Mouse (Mus musculus) lung, embryonic 14.5 days (tissue): ENCODE measurements around the gene Smarcb1. TPM values are rescaled to one million over a fixed set of nuclear protein-coding genes. Genes with fewer than 3 reads are reported as not detected.
A peak's percentile ranks its signal among the peaks of the same experiment; 100 is the strongest.

Experiments used
- ATAC-seq: fragments of 200-750 bp; cut with Nextera tagmentation; 2 replicates; pipeline ENCODE4 v1.8.0; 2017; ENCODE audit warnings: mild to moderate bottlenecking, moderate TSS enrichment, moderate library complexity; ENCODE audit not compliant: insufficient read depth
- DNase-seq: peaks from one replicate; pipeline ENCODE4 v3.0.0-alpha.2; 2015
- H3K27ac ChIP-seq: fragments of 300-500 bp; sonication (generic); 2 replicates; pipeline ENCODE4 v1.5.1; 2014; ENCODE audit warnings: low read depth, mild to moderate bottlenecking, moderate library complexity
- H3K27me3 ChIP-seq: fragments of 300-500 bp; sonication (generic); 2 replicates; pipeline ENCODE4 v1.6.1; 2014; ENCODE audit warnings: low read length, control low read depth; ENCODE audit not compliant: insufficient read depth
- H3K36me3 ChIP-seq: fragments of 300-500 bp; sonication (generic); 2 replicates; pipeline ENCODE4 v1.6.1; 2014; ENCODE audit warnings: control low read depth; ENCODE audit not compliant: insufficient read depth
- H3K4me1 ChIP-seq: fragments of 300-500 bp; sonication (generic); 2 replicates; pipeline ENCODE4 v1.6.1; 2014; ENCODE audit warnings: antibody characterized with exemption, control low read depth; ENCODE audit not compliant: insufficient read depth
- H3K4me2 ChIP-seq: fragments of 300-500 bp; sonication (generic); 2 replicates; pipeline ENCODE4 v1.6.1; 2014; ENCODE audit warnings: mild to moderate bottlenecking
- H3K4me3 ChIP-seq: fragments of 300-500 bp; sonication (generic); 2 replicates; pipeline ENCODE4 v1.5.1; 2014; ENCODE audit warnings: low read depth, low read length
- H3K9ac ChIP-seq: fragments of 300-500 bp; sonication (generic); 2 replicates; pipeline ENCODE4 v1.6.1; 2014
- H3K9me3 ChIP-seq: fragments of 300-500 bp; sonication (generic); 2 replicates; pipeline ENCODE4 v1.6.1; 2016; ENCODE audit warnings: low read depth, low read length, control low read depth
- CTCF ChIP-seq: IDR thresholded peaks from 2 replicates; pipeline ENCODE4 v1.5.1; 2016; ENCODE audit warnings: antibody characterized with exemption, low read depth
- WGBS: fragments of 180-500 bp; shearing (Covaris S2); extraction: QIAGEN DNeasy Blood & Tissue Kit; methylation state at CpG from one replicate; pipeline ENCODE4 v1.1.7; 2014; 5-methylcytosine and 5-hydroxymethylcytosine counted together
- polyA plus RNA-seq: library from polyadenylated mRNA; unstranded; fragments of >200 nt; fragmentation: Nextera tagmentation; extraction: Ambion mirVana; gene quantifications from 2 replicates; pipeline ENCODE4 v1.2.1, GENCODE M21; 2014

Gene Smarcb1
- polyA plus RNA-seq, 1 experiment from 2014 or later, result 219 TPM

GRCm38 (mm10) chr10:75932081-75932678 is 10.8 kb upstream of the Smarcb1 start:
- H3K9me3 ChIP-seq, result no peaks in the 10 kb centered on the region
- H3K4me3 ChIP-seq, result peak overlapping the region; percentile 64
- H3K36me3 ChIP-seq, result peaks cover 8% of the 10 kb centered on the region; the same call in 1 of the 2 replicates
- peak; percentile 77 for DNase-seq
- WGBS, result 2% methylated on average over 40 of the region's 44 CpGs
- H3K4me2 ChIP-seq, result peak overlapping the region; percentile 95
- TF ChIP-seq CTCF, result no peak
- peak; percentile 65 for ATAC-seq
- H3K27me3 ChIP-seq, result peaks cover 21% of the 10 kb centered on the region
- H3K27ac ChIP-seq, result peak overlapping the region; percentile 80
- peak overlapping the region; percentile 79 for H3K9ac ChIP-seq
- H3K4me1 ChIP-seq, result peaks cover 19% of the 10 kb centered on the region

GRCm38 (mm10) chr10:75931311-75931710 is 9.9 kb upstream of the Smarcb1 start:
- TF ChIP-seq CTCF, result no peak
- Histone ChIP-seq H3K9ac (peak overlapping the region; percentile 79), H3K4me3 (peak overlapping the region; percentile 64), H3K9me3 (no peaks in the 10 kb centered on the region), H3K36me3 (peaks cover 17% of the 10 kb centered on the region), H3K27ac (no peak overlapping the region), H3K4me1 (peaks cover 19% of the 10 kb centered on the region), H3K27me3 (peaks cover 15% of the 10 kb centered on the region), H3K4me2 (peak overlapping the region; percentile 95)
- no peak for DNase-seq
- 14% methylated on average over 7 of the region's 7 CpGs for WGBS
- ATAC-seq, result no peak

GRCm38 (mm10) chr10:75930304-75930703 is 8.9 kb upstream of the Smarcb1 start:
- Histone ChIP-seq H3K4me1 (peaks cover 19% of the 10 kb centered on the region), H3K4me2 (peak overlapping the region; percentile 95), H3K9me3 (no peaks in the 10 kb centered on the region), H3K27me3 (peaks cover 5% of the 10 kb centered on the region; the same call in 1 of the 2 replicates), H3K36me3 (peaks cover 27% of the 10 kb centered on the region), H3K27ac (peak overlapping the region; percentile 36; the same call in 1 of the 2 replicates), H3K4me3 (peak overlapping the region; percentile 64; the same call in 1 of the 2 replicates), H3K9ac (peak overlapping the region; percentile 0; the same call in 1 of the 2 replicates)
- peak; percentile 88 for DNase-seq
- ATAC-seq, result peak; percentile 55; the same call in 1 of the 2 replicates
- no peak for TF ChIP-seq CTCF
- 6% methylated on average over 6 of the region's 6 CpGs for WGBS

GRCm38 (mm10) chr10:75926396-75926795 is 5.0 kb upstream of the Smarcb1 start:
- no peak overlapping the region for H3K4me2 ChIP-seq
- no peaks in the 10 kb centered on the region for H3K9me3 ChIP-seq
- no peak overlapping the region for H3K27ac ChIP-seq
- no peak for TF ChIP-seq CTCF
- no peak overlapping the region for H3K9ac ChIP-seq
- no peak overlapping the region for H3K4me3 ChIP-seq
- H3K27me3 ChIP-seq, result 0 out of 2 replicates have a peak, but pooled peaks cover 1% of the 10 kb centered on the region
- 66% methylated on average over 13 of the region's 13 CpGs for WGBS
- peaks cover 42% of the 10 kb centered on the region for H3K36me3 ChIP-seq
- H3K4me1 ChIP-seq, result peaks cover 9% of the 10 kb centered on the region
- ATAC-seq (no peak), DNase-seq (no peak)

- no peak for ATAC-seq
- H3K4me2 ChIP-seq, result no peak overlapping the region
- H3K9me3 ChIP-seq, result no peaks in the 10 kb centered on the region
- no peak overlapping the region for H3K27ac ChIP-seq
- no peak for DNase-seq
- H3K4me1 ChIP-seq, result no peaks in the 10 kb centered on the region
- H3K36me3 ChIP-seq, result peaks cover 44% of the 10 kb centered on the region
- H3K27me3 ChIP-seq, result no peaks in the 10 kb centered on the region
- no peak overlapping the region for H3K9ac ChIP-seq
- no peak for TF ChIP-seq CTCF
- no peak overlapping the region for H3K4me3 ChIP-seq
- 50% methylated on average over 2 of the region's 2 CpGs for WGBS
Observed at GRCm38 (mm10) chr10:75924324-75924723, 2.9 kb upstream of the Smarcb1 start.

- Histone ChIP-seq H3K4me2 (peak overlapping the region; percentile 91), H3K4me1 (no peaks in the 10 kb centered on the region), H3K36me3 (peaks cover 46% of the 10 kb centered on the region), H3K9ac (peak overlapping the region; percentile 94), H3K4me3 (peak overlapping the region; percentile 94), H3K27me3 (no peaks in the 10 kb centered on the region), H3K27ac (peak overlapping the region; percentile 94), H3K9me3 (no peaks in the 10 kb centered on the region)
- no peak for TF ChIP-seq CTCF
- DNase-seq, result peak; percentile 45
- 3% methylated on average over 22 of the region's 22 CpGs for WGBS
- peak; percentile 51 for ATAC-seq
Observed at GRCm38 (mm10) chr10:75921726-75922560, 526 bp upstream of the Smarcb1 start.

- Histone ChIP-seq H3K9me3 (no peaks in the 10 kb centered on the region), H3K4me2 (peak overlapping the region; percentile 12; the same call in 1 of the 2 replicates), H3K27me3 (no peaks in the 10 kb centered on the region), H3K36me3 (peaks cover 47% of the 10 kb centered on the region), H3K9ac (no peak overlapping the region), H3K4me1 (no peaks in the 10 kb centered on the region), H3K27ac (no peak overlapping the region), H3K4me3 (no peak overlapping the region)
- 65% methylated on average over 5 of the region's 5 CpGs for WGBS
- no peak for DNase-seq
- no peak for TF ChIP-seq CTCF
- no peak for ATAC-seq
Observed at GRCm38 (mm10) chr10:75919026-75919425, 2.4 kb downstream of the Smarcb1 start.
